Mouse (Mus musculus) Muller cell, postnatal 12 days (primary cell): ENCODE data around the gene Zfp365.

Source experiments
- DNase-seq: peaks from one replicate; pipeline ENCODE4 v3.0.0-alpha.2; 2015; ENCODE audit errors: inconsistent ontology term

The Zfp365 gene

DNA sequence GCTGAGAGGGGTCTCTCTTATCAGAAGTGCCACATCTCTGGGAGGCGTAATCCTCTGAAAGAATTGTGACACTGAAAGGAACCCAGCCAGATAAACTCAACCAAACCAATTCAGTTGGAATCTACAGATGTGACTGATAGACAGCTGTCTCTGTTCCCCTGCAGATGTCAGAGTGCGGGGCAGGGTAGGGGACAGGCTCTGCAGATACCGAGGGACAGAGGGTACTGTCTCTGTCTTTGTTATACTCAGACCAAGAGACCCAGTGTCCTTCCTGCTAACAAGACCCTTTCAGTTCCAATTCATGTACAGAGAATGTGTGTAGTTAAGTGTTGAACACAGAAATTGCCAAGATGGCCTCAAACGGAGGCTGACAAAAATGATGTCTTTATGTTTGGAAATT, 6.4 kb downstream of the Zfp365 start:
- no peak for DNase-seq

DNA sequence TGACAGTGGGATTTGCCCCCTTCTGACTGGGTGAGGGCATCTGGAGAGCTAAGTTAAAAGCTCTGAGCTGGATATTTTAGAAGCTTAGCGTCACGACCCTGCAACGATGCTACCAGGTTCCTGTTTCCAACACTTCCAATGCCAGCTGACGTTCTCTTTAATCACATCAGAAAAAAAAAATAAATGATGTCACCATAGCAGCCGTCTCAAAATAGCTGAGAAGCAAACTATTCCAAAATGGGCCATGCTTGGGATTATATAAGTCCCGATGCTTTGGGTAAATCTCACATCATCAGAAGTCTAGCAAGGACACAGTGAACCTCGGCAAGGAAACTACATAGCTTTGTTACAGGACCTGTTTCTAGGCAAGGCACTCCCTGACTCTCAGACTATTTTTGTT, 9.1 kb downstream of the Zfp365 start:
- DNase-seq = no peak

DNA sequence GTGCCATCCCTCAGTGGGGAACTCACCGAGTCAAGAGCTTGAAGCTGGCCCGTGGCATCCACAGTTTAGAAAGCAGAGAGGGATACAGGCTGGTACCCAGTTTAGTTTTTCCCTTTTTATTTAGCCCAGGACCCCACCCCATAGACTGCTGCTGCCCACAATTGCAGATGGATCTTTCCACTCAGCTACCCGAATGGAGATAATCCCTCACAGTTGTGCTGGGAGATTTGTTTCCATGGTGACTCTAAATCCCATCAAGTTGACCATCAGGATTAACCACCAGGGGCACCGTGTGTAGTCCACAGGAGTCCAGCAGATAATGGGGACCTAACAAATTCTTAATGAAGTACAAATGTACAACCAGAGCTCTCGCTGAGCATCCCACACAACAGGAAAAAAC, 11.3 kb downstream of the Zfp365 start:
- no peak for DNase-seq

DNA sequence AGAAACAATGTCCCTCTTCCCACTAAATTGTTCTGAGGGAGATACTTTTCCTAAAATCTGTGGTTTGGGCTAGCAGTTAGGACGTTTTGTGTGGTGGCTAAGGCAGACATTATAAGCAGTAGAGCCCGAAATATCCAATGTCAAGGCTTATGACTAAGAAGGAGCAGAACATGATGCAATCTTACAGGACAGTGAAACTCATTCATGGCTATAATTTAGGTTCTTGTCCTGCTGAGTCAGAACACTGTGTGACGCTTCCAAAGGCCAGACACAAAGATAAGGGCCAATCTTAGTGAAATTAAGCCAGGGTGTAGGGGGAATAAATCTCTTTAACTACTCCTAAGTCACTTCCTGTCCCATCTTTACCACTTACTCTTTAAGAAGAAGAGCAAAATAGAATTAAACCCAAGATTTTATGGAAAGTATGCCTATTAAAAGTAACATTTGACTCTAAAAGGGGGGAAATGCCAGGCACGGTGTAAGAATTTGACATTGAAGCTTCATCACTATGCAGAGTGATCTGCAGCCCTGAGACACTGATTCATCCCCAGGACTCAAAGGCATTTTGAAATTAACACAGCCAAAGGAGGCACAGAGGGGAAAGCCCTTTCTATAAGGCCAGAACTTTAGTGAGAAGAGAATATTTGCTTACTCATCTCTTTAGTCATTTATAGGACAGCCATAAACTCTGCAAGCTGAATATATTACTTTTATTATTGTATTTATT, 13.3 kb downstream of the Zfp365 start:
- DNase-seq = peak; percentile 81

DNA sequence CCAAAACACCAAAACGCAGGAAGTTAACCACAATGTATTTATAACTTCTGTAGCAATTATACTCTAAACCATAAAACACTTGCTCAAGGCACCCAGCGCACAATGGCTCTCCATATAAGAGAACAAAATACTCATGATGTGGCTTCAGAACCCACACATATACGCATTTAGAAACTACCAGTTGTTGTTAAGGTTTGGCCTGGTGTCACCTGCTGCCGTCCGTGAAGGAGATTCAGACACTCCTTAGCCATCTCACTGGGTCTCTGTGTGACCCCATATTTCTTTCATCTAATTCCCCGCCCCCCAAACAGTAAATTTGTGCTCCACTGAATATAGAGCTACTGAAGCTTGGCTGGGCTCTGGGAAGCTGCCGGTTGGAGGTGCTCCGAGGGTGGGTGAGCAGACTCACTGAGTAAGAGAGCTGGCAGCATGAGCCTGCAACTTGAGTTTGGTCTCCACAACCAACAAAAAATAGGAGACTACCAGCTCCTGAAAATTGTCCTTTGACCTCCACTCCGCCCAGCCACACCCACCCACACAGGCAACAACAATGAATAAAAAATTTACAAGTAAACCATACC, 14.0 kb downstream of the Zfp365 start:
- no peak for DNase-seq

DNA sequence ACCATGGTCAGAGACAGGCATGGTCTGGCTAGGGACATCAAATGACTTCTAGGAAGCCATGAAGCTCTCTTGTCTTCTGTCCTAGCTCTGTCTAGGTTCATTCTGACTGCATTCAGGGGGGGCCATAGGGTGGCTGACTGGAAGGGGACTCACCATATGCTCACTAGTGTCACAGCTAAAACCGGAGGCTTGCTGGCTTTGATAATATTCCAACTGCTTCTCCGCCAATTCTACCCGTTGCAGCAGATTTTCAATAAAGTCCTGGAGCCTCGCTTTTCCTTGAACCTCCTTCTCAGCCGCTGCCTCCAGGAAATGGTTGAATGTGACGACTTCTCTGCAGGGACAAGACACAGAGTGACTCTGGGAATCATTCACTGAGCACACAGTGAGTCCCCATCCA, 15.2 kb downstream of the Zfp365 start:
- no peak for DNase-seq

DNA sequence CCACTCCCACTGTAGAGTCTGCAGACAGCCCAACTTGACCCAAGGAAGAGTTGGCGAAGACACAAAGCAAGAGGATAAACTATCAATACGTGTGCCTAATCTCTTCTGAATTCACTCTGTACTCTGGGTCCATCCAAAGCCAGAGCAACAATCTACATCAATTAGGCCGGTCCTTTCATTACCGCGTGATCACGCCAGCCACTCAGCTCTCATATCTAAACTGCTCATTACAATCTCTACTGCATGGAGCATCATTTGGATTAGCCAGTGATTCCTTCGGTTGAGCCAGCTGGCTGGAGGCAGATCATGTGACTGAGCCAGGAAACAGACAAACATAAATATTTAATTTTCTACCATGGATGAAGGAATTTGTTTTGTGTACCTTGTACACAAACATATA, 17.8 kb downstream of the Zfp365 start:
- DNase-seq = no peak

DNA sequence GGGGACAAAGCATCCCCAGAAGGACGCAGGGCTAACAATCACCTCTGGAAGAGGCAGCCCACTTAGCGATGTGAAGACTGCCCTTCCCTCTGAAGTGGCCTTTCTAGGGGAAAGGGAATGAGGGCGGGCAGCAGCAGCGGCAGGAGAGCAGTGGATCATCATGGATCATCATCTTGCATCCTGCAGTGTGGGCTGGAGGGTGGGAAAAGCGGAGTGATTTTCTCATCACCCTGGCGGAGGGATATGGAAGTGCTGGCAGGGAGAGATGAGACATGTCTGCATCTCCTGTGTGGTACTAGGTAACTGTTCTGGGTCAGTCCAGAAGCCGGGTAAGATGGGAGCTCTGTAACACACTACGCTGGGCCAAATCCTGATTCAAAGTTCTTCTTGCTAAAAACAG, 18.4 kb downstream of the Zfp365 start:
- no peak for DNase-seq

DNA sequence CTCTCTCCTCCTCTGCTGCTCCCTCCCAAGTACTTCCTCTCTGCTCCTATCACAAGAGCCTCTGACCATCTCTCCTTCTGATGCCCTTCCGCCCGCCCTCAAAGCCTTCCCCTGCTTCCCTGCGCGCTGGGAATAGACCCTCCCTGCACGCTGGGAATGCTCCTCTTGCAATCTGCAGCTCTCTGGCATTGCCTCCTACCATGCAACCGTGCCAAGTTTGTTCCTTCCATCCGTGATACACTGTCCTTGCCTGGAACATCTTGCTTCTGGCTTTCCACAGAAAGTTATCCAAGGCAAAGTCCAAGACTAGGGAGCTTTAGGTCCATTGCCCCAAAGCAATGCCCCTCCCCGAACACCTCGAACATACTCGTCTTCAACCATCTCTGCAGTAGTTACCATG, 19.2 kb downstream of the Zfp365 start:
- DNase-seq = no peak

DNA sequence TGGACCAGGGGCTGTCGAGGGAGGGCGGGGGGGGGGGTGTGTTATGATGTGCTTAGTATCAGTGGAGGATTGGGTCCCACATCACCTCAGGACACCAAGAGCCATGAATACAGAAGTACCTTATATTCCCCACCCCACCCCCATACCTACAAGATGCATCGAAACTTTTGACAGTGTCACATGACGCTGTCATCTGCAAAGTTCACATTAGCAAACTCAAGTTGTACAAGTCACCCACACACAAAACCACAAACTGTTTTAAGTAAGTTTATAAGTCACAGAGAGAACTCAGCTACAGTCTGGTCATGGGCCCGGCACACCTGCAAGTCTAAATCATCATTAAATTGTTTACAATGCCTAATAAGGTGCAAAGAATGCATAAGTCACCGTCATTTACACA, 21.3 kb downstream of the Zfp365 start:
- no peak for DNase-seq

DNA sequence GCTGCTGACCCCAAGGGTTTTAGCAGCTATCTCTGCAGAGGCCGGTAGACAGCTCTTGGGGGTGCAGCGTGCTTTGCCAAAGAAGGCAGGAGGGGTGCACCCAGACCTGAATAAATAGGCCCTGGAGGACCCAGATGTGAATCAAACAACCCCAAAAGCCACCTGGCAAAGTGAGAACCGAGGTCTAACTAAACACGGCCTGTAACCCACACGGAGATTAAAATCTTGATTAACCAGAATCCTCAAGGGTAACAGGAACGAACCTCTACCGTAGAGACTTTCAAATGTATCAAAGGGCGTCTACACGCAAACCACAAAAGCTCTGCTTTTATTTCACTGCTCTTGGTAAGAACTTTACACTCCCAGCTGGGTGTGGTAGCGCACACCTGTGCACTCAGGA, 24.5 kb downstream of the Zfp365 start:
- DNase-seq = no peak

DNA sequence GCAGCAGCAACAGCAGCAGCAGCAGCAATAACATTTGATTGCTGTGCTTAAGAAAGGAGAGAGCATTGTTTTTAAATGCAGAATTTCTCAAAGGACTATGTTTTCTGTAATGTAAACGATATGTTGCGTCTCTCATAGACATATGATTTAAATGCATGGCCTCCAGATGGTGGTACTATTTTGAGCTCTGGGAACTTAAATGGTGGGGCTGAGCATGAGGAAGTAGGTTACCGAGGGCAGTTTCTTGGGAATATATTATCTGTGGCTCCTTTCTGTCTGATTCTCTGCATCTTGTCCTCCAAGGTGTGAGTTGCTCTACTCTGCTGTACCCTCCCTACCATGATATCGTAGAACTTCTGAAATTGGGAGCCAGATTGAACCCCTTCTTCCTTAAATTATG, 31.8 kb downstream of the Zfp365 start:
- no peak for DNase-seq

DNA sequence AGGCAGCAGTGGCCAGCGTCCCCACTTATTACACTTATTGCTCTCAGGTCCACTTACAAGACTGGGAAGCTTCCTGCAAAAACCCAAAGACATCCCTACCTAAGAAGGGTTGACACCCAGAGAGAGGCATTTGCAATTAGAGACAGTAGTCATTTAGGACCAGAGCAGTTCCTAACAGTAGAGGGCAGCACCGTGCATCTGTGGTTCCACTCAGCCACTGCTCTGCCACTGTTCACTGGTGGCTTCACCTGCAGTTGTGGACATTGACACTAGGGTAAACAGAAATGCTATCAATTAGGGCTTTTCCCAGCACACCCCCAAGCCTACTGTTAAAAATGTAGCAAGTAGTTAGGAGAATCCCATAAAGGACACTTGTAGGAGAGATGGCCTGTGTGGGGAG, 40.7 kb downstream of the Zfp365 start:
- DNase-seq = peak; percentile 30

DNA sequence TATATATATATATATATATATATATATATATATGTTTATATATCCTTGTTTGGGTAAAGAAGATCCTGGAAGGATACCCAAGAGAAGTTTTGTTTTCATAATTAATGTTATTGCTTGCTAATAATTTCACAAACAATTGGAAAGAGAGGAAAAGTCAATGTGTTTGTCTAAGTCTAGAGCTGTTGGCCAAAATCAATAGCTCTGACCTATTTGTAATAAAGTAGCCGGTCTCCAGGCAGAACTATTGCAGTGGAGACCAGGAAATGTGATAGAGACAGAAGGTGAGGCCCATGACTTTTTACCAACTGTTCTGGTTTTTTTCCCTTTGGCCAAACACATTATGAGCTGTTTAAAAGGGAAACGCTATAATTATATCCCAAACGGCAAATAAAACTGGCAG, 44.2 kb downstream of the Zfp365 start:
- no peak for DNase-seq

DNA sequence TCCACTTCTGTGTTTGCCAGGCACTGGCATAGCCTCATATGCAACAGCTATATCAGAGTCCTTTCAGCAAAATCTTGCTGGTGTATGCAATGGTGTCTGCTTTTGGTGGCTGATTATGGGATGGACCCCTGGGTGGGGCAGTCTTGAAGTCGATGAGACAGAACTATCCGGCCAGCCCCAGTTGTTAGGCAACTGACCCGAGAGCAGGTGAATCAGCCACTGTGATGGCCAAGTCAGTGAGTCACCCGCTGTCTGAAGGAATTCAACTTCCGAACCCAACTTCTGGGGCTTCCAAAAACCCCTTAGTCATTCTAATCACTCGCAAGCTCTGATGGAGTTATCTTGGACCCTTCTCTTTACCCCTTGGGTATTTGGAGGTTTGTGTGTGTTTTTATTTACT, 46.6 kb downstream of the Zfp365 start:
- no peak for DNase-seq

DNA sequence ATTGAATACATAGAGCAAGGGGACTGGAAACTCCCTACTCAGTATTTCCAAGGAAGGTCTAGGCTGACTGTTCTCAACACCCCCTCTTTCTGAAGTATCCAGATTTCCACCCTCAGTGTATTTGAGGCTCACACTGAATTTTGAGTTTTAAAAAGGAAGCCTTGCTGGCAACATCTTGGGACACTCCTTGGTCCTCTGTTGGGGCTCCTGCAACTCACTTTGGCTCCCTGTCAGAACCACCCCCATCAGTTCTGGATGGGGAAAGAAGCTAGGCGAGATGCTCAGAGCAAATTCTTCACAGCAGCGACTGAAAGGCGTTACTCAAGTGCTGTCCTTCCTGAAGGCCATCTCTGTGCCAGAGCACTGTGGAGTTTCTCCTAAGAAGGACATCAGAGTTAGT, 47.4 kb downstream of the Zfp365 start:
- no peak for DNase-seq

DNA sequence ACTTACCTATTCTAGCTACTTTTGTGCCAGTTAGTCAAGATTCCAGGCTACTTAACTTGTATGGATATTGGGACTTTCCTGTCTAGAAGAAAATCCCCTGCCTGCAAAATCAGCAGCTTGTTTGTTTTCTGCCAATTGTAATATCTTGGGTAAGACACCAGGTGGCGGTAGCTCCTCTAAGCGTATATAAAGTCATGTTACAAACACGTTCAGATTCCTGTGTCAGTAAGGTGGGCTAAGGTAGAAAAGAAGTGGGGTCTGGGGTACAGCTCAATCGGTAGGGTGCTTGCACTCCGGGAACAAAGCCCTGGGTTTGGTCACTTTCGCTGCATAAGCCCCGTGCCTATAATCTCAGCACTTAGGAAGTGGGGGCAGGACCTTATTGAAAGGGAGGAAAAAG, 50.1 kb downstream of the Zfp365 start:
- no peak for DNase-seq

DNA sequence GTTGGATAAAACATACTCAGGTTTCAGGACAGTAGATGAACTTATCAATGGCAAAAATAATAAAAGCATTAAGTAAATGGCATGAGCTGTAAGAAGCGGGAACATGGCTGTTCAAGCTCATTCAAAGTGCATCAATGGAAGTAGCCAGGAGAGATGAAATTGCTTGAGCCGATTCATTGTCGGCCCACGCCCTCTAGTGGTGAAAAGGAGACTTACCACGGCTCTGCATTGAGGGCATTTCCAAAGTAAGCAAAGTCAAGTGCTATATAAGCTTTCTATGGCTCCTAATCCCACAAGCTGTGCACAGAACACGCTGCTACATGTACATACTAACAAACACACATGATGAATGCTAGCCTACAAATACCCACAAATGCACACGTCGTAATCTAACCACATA, 53.6 kb downstream of the Zfp365 start:
- peak; percentile 47 for DNase-seq

DNA sequence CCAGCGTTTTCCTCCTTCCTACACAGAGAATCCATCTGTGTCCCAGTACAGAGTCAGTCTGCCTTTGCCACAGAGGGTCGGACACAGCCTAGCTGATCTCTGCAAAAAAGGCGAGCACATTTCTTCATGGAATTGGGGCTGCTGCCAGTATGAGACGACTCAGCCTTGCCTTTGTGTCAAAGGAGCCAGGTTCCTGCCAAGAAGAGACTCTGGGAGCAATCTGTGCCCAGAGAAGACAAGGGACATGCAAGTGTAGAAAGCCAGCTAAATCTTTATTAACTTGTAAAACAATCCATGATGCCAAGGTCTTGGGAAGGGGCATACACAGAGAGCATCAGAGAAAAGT, 54.9 kb downstream of the Zfp365 start:
- peak; percentile 45 for DNase-seq

DNA sequence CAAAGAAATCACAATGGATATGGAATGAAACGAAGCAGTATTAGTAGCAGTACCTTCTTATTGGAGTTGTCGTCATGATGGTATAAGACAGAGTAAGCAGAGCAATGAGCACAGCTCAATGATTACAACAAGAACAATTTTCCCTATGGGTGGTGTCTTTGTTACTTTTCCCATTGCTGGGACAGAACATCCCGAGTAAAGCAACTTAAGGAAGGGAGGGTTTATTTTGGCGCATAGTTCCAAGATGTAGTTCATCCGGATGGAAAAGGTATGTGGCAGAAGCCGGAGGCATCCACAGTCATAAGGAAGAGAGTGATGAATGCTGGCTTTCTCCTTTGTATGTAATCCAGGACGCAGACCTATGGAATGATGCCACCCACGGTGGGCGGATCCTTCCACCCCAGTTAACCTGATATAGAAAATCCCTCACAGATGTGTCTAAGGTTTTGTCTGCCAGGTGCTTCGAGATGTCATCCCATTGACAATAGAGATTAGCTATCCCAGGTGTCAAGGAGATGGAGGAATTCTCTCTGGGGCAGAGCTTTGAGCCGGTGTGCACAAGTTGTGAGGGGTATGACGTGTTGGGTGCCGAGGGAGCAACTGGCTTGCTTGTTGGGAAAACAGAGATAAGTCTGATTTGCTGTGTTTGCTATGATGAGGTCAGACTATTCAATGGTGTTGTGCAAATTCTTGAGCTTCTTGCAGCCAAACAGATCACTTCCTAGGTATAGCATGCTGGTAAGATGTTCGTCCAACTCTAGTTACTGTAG, 55.5 kb downstream of the Zfp365 start:
- no peak for DNase-seq

DNA sequence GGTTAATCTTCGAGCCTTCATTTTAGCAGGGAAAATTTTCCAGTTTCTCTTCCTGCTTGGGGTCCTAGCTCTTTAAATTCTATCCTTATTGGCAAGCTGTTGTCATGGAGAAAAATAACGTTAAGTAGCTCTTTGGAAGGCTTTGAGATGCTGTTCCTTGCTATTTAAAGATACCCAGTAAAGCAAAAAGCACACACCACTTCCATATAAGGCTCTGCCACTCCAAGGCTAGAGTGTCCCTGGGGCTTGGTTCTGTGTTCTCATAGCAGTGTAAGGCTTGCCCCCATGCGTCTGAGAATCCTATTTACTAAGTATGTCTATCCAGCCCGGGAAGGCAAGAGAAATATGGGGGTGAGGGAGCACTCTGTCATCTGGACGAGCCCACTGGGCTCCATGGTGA, 56.7 kb downstream of the Zfp365 start:
- no peak for DNase-seq

DNA sequence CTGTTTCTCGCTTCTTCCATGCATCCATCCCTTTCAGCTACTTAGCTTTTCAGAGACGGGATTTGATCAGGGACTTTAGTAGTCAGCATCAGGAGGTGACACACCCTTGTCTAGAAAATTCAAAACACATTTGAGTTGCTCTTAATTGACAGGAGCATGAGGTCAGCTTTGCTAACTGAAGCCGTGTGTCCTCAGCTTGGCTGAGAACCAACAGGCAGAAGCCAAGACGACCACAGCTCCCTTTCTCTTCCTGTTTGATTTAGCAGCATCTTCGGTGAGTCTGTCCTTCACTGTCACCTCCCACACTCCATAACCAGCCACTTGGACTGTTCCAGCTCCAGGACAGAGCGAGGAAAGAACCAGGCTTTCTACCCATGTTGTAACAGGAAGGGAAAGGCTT, 60.1 kb downstream of the Zfp365 start:
- no peak for DNase-seq

DNA sequence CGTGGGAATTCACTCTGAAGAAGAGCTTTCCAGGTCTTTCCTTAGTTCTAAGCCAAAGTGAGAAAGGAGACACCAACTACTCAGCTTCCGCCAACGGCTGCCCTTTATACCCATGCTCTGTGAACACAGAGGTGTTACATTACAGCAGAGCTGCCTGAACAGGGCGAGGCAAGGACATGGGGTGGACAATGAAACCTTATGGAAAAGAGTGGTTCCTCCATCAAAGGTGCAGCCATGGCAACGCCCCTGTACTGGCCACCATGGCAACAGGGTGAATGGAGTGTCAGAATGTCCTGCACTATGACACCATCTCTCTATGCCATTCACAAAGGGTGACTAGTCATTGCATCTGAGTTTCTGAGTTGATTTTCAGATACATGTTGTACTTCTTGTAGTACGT, 61.4 kb downstream of the Zfp365 start:
- DNase-seq = no peak
